Mouse (Mus musculus): ENCODE results near the gene Spag17.

GRCm38 (mm10) chr3:100106736-100107135 is 221.5 kb downstream of the Spag17 start:
- TF ChIP-seq MAX (IDR thresholded peaks at IDR 0.05) (no peak), CTCF (IDR thresholded peaks at IDR 0.05; ENCODE audit: control insufficient read depth, insufficient read depth, insufficient read length) (no peak)

Measured in C2C12 (cell line).